Mouse (Mus musculus): Measurements from ENCODE around the gene Zwilch. TPM values are rescaled to one million over a fixed set of nuclear protein-coding genes. Genes with fewer than 3 reads are reported as not detected.
A peak's percentile ranks its signal among the peaks of the same experiment; 100 is the strongest.
"Not testable (repeated sequence)": the region's sequence is repeated elsewhere in the genome, so short reads cannot be mapped to it uniquely, and the experiment has no call there.

The Zwilch gene
- polyA plus RNA-seq, 1 experiment from 2014 or later = 27.9 TPM

DNA sequence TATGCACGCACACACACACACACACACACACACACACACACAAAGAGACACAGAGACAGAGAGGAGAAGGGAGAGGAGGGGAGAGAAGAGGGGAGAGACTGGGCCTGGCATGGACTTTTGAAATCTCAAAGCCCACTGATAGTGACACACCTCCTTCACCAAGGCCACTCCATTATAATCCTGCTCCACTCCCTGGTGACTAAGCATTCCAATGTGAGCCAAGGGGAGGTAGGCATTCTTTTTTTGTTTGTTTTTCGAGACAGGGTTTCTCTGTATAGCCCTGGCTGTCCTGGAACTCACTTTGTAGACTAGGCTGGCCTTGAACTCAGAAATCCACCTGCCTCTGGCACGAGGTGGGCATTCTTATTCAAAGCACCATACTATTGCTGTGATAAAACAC, 48.1 kb downstream of the Zwilch start:
- not testable (repeated sequence) for H3K27me3 ChIP-seq (ENCODE audit: control insufficient read depth, insufficient read depth, low read depth, low read length); H3K9ac ChIP-seq (ENCODE audit: low read length); H3K36me3 ChIP-seq (ENCODE audit: control insufficient read depth, insufficient read depth, low read length); H3K9me3 ChIP-seq (ENCODE audit: control insufficient read depth, low read length); H3K4me3 ChIP-seq (ENCODE audit: low read length); H3K27ac ChIP-seq (ENCODE audit: low read length); H3K4me2 ChIP-seq (ENCODE audit: low read depth, low read length); H3K4me1 ChIP-seq (replicated peaks; ENCODE audit: control insufficient read depth, insufficient read depth, low read length)
- ATAC-seq (ENCODE audit: low read depth) = peak; percentile 64; the same call in 1 of the 2 replicates
- 60% methylated on average over 3 of the region's 3 CpGs for WGBS

DNA sequence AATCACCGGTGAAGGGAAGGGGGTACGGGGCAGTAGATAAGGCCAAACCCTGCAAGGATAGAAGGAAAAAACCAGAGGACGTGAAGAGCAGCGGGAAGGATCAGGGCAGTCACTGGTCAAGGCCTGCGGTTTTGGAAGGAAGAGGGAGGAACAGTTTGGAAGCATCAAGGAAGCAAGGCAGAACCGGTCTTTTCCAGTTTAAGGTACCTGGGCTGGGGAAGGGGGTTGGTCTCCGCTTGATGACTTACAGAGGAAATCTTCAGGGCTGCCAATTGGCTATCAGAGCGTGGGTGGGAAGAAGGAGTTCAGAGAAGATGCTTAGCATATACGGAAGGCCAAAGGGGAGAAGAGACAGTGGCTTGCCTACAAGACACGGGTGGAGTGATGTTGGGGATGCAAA, 50.3 kb downstream of the Zwilch start:
- WGBS = 91% methylated on average over 10 of the region's 10 CpGs
- no peaks in the 10 kb centered on the region; the same call in 1 of the 2 replicates for H3K4me1 ChIP-seq (replicated peaks; ENCODE audit: control insufficient read depth, insufficient read depth, low read length)

DNA sequence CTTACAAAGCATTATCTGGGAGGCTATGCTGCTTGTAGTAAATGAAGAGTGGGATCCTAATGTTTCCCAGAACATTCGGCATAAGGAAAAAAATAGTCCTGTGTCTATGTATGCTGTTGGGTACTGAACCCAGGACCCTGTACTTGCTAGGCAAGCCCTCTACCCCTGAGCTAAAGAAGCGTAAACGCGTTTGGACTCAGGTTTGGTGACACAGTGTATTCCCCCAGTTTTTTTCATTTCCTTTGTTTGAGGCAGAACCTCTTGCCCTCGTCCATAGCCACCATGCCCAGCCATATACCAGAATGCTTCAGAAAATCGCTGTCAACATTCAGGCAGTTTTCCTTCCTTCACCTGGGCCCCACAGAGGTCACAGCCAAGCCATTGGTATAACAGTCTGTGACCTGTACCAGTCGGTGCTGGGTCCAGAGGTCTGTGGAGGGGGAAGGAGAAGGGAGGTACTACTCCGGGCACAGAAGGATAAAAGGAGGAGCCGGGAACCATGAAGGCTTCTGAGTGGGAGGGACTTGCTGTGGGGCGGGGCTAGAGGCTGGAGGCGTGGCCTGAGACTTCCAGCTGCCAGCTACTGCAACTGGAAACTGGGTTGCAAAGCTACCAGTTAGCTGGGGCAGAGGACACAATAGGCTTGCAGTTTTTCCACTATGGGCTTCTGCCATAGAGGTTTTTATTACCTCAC, 52.2 kb downstream of the Zwilch start:
- Histone ChIP-seq H3K4me1 (replicated peaks; ENCODE audit: control insufficient read depth, insufficient read depth, low read length) (no peaks in the 10 kb centered on the region), H3K4me2 (ENCODE audit: low read depth, low read length) (no peak overlapping the region), H3K27ac (ENCODE audit: low read length) (no peak overlapping the region), H3K9ac (ENCODE audit: low read length) (no peak overlapping the region), H3K36me3 (ENCODE audit: control insufficient read depth, insufficient read depth, low read length) (no peaks in the 10 kb centered on the region), H3K27me3 (ENCODE audit: control insufficient read depth, insufficient read depth, low read depth, low read length) (no peaks in the 10 kb centered on the region), H3K9me3 (ENCODE audit: control insufficient read depth, low read length) (no peaks in the 10 kb centered on the region), H3K4me3 (ENCODE audit: low read length) (no peak overlapping the region)
- ATAC-seq (ENCODE audit: low read depth) = peak; percentile 47
- WGBS = 39% methylated on average over 11 of the region's 11 CpGs

More for the DNA sequence above, 50.3 kb downstream of the Zwilch start:
- Histone ChIP-seq H3K27ac (ENCODE audit: low read length) (no peak overlapping the region), H3K9ac (ENCODE audit: low read length) (no peak overlapping the region), H3K27me3 (ENCODE audit: control insufficient read depth, insufficient read depth, low read depth, low read length) (no peaks in the 10 kb centered on the region), H3K9me3 (ENCODE audit: control insufficient read depth, low read length) (no peaks in the 10 kb centered on the region), H3K4me3 (ENCODE audit: low read length) (no peak overlapping the region), H3K36me3 (ENCODE audit: control insufficient read depth, insufficient read depth, low read length) (no peaks in the 10 kb centered on the region), H3K4me2 (ENCODE audit: low read depth, low read length) (no peak overlapping the region)
- ATAC-seq (ENCODE audit: low read depth) = no peak

DNA sequence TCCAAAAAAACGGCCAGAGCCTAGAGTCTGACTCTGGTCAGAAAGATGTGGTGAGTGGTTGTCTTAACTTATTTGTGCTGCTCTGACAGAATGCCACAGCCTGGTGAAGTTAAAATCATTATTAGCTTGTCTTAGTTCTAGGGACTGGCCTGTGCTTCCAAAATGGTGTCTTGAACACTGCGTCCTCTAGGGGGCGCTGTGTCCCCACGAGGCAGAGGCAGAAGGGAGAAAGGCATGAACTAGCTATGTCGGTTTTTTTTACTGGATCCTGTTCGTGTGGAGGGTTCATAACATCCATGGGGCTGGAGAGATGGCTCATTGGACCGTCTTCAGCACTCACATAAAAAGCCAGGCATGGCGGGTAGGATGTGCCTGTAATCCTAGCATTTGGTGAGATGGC, 53.0 kb downstream of the Zwilch start:
- no peak for ATAC-seq (ENCODE audit: low read depth)
- WGBS = 30% methylated on average over 8 of the region's 8 CpGs
- no peaks in the 10 kb centered on the region for H3K27me3 ChIP-seq (ENCODE audit: control insufficient read depth, insufficient read depth, low read depth, low read length)
- H3K9me3 ChIP-seq (ENCODE audit: control insufficient read depth, low read length) = no peaks in the 10 kb centered on the region
- no peaks in the 10 kb centered on the region for H3K36me3 ChIP-seq (ENCODE audit: control insufficient read depth, insufficient read depth, low read length)
- H3K4me2 ChIP-seq (ENCODE audit: low read depth, low read length) = no peak overlapping the region
- no peak overlapping the region for H3K27ac ChIP-seq (ENCODE audit: low read length)
- H3K9ac ChIP-seq (ENCODE audit: low read length) = no peak overlapping the region
- H3K4me1 ChIP-seq (replicated peaks; ENCODE audit: control insufficient read depth, insufficient read depth, low read length) = no peaks in the 10 kb centered on the region; the same call in 1 of the 2 replicates
- H3K4me3 ChIP-seq (ENCODE audit: low read length) = no peak overlapping the region

- H3K9me3 ChIP-seq (ENCODE audit: control insufficient read depth, low read length) = no peaks in the 10 kb centered on the region
- no peaks in the 10 kb centered on the region for H3K27me3 ChIP-seq (ENCODE audit: control insufficient read depth, insufficient read depth, low read depth, low read length)
- no peak within 1 kb of the TSS for H3K9ac ChIP-seq (ENCODE audit: low read length)
- H3K4me1 ChIP-seq (replicated peaks; ENCODE audit: control insufficient read depth, insufficient read depth, low read length) = peaks cover 9% of the 10 kb centered on the region; the same call in 1 of the 2 replicates
- no peak within 1 kb of the TSS for H3K27ac ChIP-seq (ENCODE audit: low read length)
- no peak within 1 kb of the TSS for H3K4me3 ChIP-seq (ENCODE audit: low read length)
- 58% methylated on average over 3 of the region's 3 CpGs for WGBS
- no peak within 1 kb of the TSS for H3K4me2 ChIP-seq (ENCODE audit: low read depth, low read length)
- ATAC-seq (ENCODE audit: low read depth) = peak; percentile 26; the same call in 1 of the 2 replicates
- H3K36me3 ChIP-seq (ENCODE audit: control insufficient read depth, insufficient read depth, low read length) = no peaks in the 10 kb centered on the region
These were observed 56.0 kb downstream of the Zwilch start, which contains the start of gene Lctl for GRCm38 (mm10) chr9:64116876-64117275. Gene Lctl, plus strand, starts transcription at chr9:64117147.

DNA sequence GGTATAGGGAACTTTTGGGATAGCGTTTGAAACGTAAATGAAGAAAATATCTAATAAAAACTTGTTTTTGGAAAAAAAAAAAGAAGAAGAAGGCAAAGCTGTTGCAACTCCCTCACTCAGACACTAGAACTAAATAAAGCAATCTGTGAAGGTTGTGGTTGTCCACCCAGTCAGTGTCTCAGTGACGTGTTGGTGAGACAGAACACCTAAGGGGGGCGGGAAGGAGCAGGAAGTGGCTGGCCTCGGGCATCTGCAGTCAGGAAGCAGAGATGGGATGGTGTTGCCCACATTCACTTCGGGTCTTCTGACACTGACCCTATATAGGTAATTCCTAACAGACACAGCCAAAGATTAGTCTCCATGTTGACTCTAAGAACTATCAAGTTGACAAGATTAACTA, 57.1 kb downstream of the Zwilch start:
- no peaks in the 10 kb centered on the region for H3K36me3 ChIP-seq (ENCODE audit: control insufficient read depth, insufficient read depth, low read length)

GRCm38 (mm10) chr9:64114646-64115045, 58.3 kb downstream of the Zwilch start:
- Histone ChIP-seq H3K9me3 (ENCODE audit: control insufficient read depth, low read length) (no peaks in the 10 kb centered on the region), H3K9ac (ENCODE audit: low read length) (peak overlapping the region; percentile 38; the same call in 1 of the 2 replicates), H3K4me2 (ENCODE audit: low read depth, low read length) (no peak overlapping the region), H3K27me3 (ENCODE audit: control insufficient read depth, insufficient read depth, low read depth, low read length) (no peaks in the 10 kb centered on the region), H3K4me3 (ENCODE audit: low read length) (no peak overlapping the region), H3K4me1 (replicated peaks; ENCODE audit: control insufficient read depth, insufficient read depth, low read length) (peaks cover 9% of the 10 kb centered on the region; the same call in 1 of the 2 replicates), H3K27ac (ENCODE audit: low read length) (peak overlapping the region; percentile 15; the same call in 1 of the 2 replicates), H3K36me3 (ENCODE audit: control insufficient read depth, insufficient read depth, low read length) (no peaks in the 10 kb centered on the region)
- 9% methylated on average over 2 of the region's 2 CpGs for WGBS
- ATAC-seq (ENCODE audit: low read depth) = peak; percentile 50; the same call in 1 of the 2 replicates

More for the DNA sequence above, 57.1 kb downstream of the Zwilch start:
- WGBS = 76% methylated on average over 6 of the region's 6 CpGs
- Histone ChIP-seq H3K4me3 (ENCODE audit: low read length) (no peak overlapping the region), H3K4me1 (replicated peaks; ENCODE audit: control insufficient read depth, insufficient read depth, low read length) (peaks cover 9% of the 10 kb centered on the region; the same call in 1 of the 2 replicates), H3K4me2 (ENCODE audit: low read depth, low read length) (no peak overlapping the region), H3K27me3 (ENCODE audit: control insufficient read depth, insufficient read depth, low read depth, low read length) (no peaks in the 10 kb centered on the region), H3K27ac (ENCODE audit: low read length) (no peak overlapping the region), H3K9me3 (ENCODE audit: control insufficient read depth, low read length) (no peaks in the 10 kb centered on the region), H3K9ac (ENCODE audit: low read length) (no peak overlapping the region)
- no peak for ATAC-seq (ENCODE audit: low read depth)

DNA sequence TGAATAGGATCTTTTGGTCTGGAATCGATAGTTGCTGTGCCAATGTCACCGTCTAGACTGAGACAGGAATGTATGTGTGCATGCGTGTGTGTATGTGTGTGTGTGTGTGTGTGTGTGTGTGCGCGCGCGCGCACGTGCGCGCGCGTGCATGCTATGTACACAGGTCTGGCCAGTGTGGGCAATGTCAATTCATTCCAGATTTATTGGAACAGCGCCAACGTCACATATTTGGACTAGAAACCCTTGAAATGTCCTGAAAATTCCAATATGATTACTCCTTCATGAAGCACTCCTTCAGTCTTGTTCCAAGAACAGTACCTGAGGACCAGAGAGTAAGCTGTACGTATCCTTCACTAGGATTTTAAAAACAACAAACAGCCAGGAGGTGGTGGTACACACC, 62.4 kb downstream of the Zwilch start:
- peak; percentile 58 for ATAC-seq (ENCODE audit: low read depth)
- Histone ChIP-seq H3K27me3 (ENCODE audit: control insufficient read depth, insufficient read depth, low read depth, low read length) (no peaks in the 10 kb centered on the region), H3K9me3 (ENCODE audit: control insufficient read depth, low read length) (no peaks in the 10 kb centered on the region), H3K9ac (ENCODE audit: low read length) (no peak overlapping the region), H3K4me1 (replicated peaks; ENCODE audit: control insufficient read depth, insufficient read depth, low read length) (peaks cover 9% of the 10 kb centered on the region; the same call in 1 of the 2 replicates), H3K4me2 (ENCODE audit: low read depth, low read length) (no peak overlapping the region), H3K36me3 (ENCODE audit: control insufficient read depth, insufficient read depth, low read length) (no peaks in the 10 kb centered on the region), H3K4me3 (ENCODE audit: low read length) (no peak overlapping the region), H3K27ac (ENCODE audit: low read length) (no peak overlapping the region)
- WGBS = 79% methylated on average over 16 of the region's 16 CpGs

DNA sequence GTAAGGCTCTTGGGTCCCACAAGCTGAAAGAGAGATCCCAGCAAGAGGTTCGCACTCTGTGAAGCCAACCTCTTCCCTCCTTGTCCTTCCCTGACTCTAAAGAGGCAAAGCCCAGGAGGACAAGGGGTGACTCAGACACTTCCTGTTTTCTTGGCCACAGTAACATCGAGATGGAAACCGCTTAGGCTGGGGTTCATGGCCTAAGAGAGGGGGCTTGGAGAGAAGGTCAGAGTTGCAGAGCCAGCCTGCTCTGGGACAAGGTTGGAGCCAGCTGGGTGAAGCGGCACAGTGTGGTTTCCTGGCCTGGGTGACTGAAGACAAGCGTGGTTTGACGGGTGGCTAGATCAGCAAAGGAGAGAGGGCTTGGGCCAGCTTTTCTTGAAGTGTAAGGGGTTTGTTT, 67.6 kb downstream of the Zwilch start:
- no peak overlapping the region for H3K9ac ChIP-seq (ENCODE audit: low read length)
- H3K36me3 ChIP-seq (ENCODE audit: control insufficient read depth, insufficient read depth, low read length) = no peaks in the 10 kb centered on the region
- no peak overlapping the region for H3K4me3 ChIP-seq (ENCODE audit: low read length)
- no peaks in the 10 kb centered on the region for H3K9me3 ChIP-seq (ENCODE audit: control insufficient read depth, low read length)
- 57% methylated on average over 6 of the region's 6 CpGs for WGBS
- no peaks in the 10 kb centered on the region for H3K4me1 ChIP-seq (replicated peaks; ENCODE audit: control insufficient read depth, insufficient read depth, low read length)
- no peak for ATAC-seq (ENCODE audit: low read depth)
- no peak overlapping the region for H3K4me2 ChIP-seq (ENCODE audit: low read depth, low read length)
- H3K27ac ChIP-seq (ENCODE audit: low read length) = no peak overlapping the region
- H3K27me3 ChIP-seq (ENCODE audit: control insufficient read depth, insufficient read depth, low read depth, low read length) = no peaks in the 10 kb centered on the region
